Mouse (Mus musculus): ENCODE data around the gene Clcnkb.

Clcnkb gene

GRCm38 (mm10) chr4:141433191-141433590 is 17.4 kb upstream of the Clcnkb start:
- DNase-seq = peak in 1 of 2 experiments; percentile 21

- peak in 1 of 2 experiments; percentile 15 for DNase-seq
Observed at GRCm38 (mm10) chr4:141432666-141433065, 16.9 kb upstream of the Clcnkb start.

GRCm38 (mm10) chr4:141430997-141431396 is 15.2 kb upstream of the Clcnkb start:
- peak; percentile 58 to 77 for DNase-seq

- peak; percentile 38 to 61 for DNase-seq
Observed at GRCm38 (mm10) chr4:141429847-141430246, 14.0 kb upstream of the Clcnkb start.

- DNase-seq = no peak
Observed at GRCm38 (mm10) chr4:141429381-141429780, 13.6 kb upstream of the Clcnkb start.

- no peak for DNase-seq
Observed at GRCm38 (mm10) chr4:141427921-141428320, 12.1 kb upstream of the Clcnkb start.

GRCm38 (mm10) chr4:141426796-141427745 is 11.3 kb upstream of the Clcnkb start:
- DNase-seq = no peak

- peak; percentile 41 to 61 for DNase-seq
Observed at GRCm38 (mm10) chr4:141425484-141426479, 10.0 kb upstream of the Clcnkb start.

- no peak for DNase-seq
Observed at GRCm38 (mm10) chr4:141423691-141424431, 8.0 kb upstream of the Clcnkb start.

GRCm38 (mm10) chr4:141423288-141423687 is 7.5 kb upstream of the Clcnkb start:
- peak in 1 of 2 experiments; percentile 20 for DNase-seq

- no peak for DNase-seq
Observed at GRCm38 (mm10) chr4:141422841-141423240, 7.0 kb upstream of the Clcnkb start.

- DNase-seq = peak; percentile 59 to 80
Observed at GRCm38 (mm10) chr4:141421423-141421822, 5.6 kb upstream of the Clcnkb start.

- DNase-seq = no peak
Observed at GRCm38 (mm10) chr4:141420886-141421285, 5.1 kb upstream of the Clcnkb start.

GRCm38 (mm10) chr4:141420192-141420829 is 4.5 kb upstream of the Clcnkb start, which contains the start of gene Hspb7:
Hspb7 (plus strand) TSS chr4:141420779.
- DNase-seq = no peak

GRCm38 (mm10) chr4:141419398-141420191 is 3.8 kb upstream of the Clcnkb start:
- DNase-seq = peak in 1 of 2 experiments; percentile 37

- no peak for DNase-seq
Observed at GRCm38 (mm10) chr4:141411430-141411992, 4.3 kb downstream of the Clcnkb start.

GRCm38 (mm10) chr4:141408577-141408976 is 7.2 kb downstream of the Clcnkb start:
- no peak for DNase-seq

GRCm38 (mm10) chr4:141406516-141407299 is 9.1 kb downstream of the Clcnkb start:
- peak; percentile 47 to 74 for DNase-seq

GRCm38 (mm10) chr4:141405314-141405622 is 10.5 kb downstream of the Clcnkb start:
- no peak for DNase-seq

Measured in lung, postnatal 4 days (tissue).